In the genomic region with DNA sequence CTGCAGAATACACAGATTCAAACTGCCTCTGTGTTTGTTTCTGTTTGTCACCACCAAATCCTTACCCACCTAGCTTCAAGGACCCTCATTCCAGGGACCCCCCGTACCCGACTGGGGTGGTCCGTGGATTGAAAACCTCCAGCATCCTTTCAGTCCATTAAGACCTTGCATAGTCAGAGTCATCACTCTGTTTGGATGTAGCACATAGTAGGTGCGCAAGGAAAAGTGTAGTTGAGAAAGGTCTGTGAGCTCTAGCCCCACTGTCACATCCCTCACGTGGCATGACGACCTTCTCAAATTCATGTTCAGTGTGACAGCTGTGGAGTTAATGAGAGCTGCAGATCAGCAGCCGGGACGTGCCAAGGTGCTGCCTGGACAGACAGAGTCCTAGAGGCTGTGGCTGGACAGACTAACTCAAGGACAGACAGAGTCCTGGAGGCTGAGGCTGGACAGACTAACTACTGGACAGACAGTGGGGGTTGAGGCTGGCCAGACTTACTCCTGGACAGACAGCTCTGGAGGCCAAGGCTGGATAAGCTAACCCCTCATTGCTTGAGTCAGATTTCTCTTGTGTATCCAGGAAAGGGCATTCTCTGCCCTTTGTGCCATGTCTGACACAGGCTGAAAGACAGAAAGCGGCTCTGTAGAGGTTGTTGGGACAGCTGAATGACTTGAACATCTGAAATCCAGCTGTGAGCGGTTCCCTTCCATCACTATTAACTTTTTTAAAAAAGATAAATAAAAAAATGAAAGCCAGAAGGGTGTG, we compare ENCODE assay signal across 29 mouse cellular contexts. TPM values are rescaled to one million over a fixed set of nuclear protein-coding genes. Genes with fewer than 3 reads are reported as not detected.
DNase-seq lines count a peak whose midpoint lies in the region; ATAC-seq lines count a peak whose summit lies in the region.
"Had no signal": no experiment of that assay in that cellular context is flagged by ENCODE, and none has a peak within 500 bp of the region (broad histone marks: within the 10 kb centered on the region; RNA-seq: fewer than 3 reads in every experiment).

No protein-coding gene starts in this region.

- no peaks in the 10 kb centered on the region for H3K9me3 ChIP-seq in kidney, embryonic 14.5 days (ENCODE audit: control insufficient read depth, low read length)
- H3K9me3 ChIP-seq in kidney, embryonic 15.5 days (replicated peaks) = no peaks in the 10 kb centered on the region
- no peaks in the 10 kb centered on the region for H3K9me3 ChIP-seq in liver, embryonic 15.5 days (replicated peaks)
- H3K9me3 ChIP-seq in hindbrain, embryonic 11.5 days (ENCODE audit: control insufficient read depth, low read length) = no peaks in the 10 kb centered on the region
- H3K9me3 ChIP-seq: embryonic facial prominence, embryonic 10.5 days; heart, embryonic 15.5 days; hindbrain, embryonic 10.5 days; limb, embryonic 10.5 days; neural tube, embryonic 15.5 days had no signal

- no peaks in the 10 kb centered on the region for H3K36me3 ChIP-seq in kidney, embryonic 14.5 days (ENCODE audit: control insufficient read depth, insufficient read depth, low read length)
- no peaks in the 10 kb centered on the region for H3K36me3 ChIP-seq in kidney, embryonic 15.5 days
- no peaks in the 10 kb centered on the region for H3K36me3 ChIP-seq in liver, embryonic 15.5 days (replicated peaks)
- H3K36me3 ChIP-seq in hindbrain, embryonic 11.5 days (ENCODE audit: control insufficient read depth, insufficient read depth, low read length) = no peaks in the 10 kb centered on the region
- H3K36me3 ChIP-seq: embryonic facial prominence, embryonic 10.5 days; heart, embryonic 15.5 days; hindbrain, embryonic 10.5 days; limb, embryonic 10.5 days; neural tube, embryonic 15.5 days had no signal

- H3K27ac ChIP-seq in kidney, embryonic 14.5 days (ENCODE audit: low read depth, low read length) = no peak overlapping the region
- H3K27ac ChIP-seq in kidney, embryonic 15.5 days = no peak overlapping the region
- peak overlapping the region; percentile 51 for H3K27ac ChIP-seq in liver, embryonic 15.5 days (replicated peaks)
- no peak overlapping the region for H3K27ac ChIP-seq in hindbrain, embryonic 11.5 days (ENCODE audit: low read depth, low read length)
- H3K27ac ChIP-seq: embryonic facial prominence, embryonic 10.5 days; heart, embryonic 15.5 days; hindbrain, embryonic 10.5 days; hindbrain, postnatal 0 days; left cerebral cortex, adult 2 months; limb, embryonic 10.5 days; liver, embryonic 14.5 days; neural tube, embryonic 15.5 days; stomach, postnatal 0 days had no signal

- peaks cover 8% of the 10 kb centered on the region for H3K27me3 ChIP-seq in kidney, embryonic 14.5 days (ENCODE audit: control insufficient read depth, insufficient read depth, low read length)
- peaks cover 33% of the 10 kb centered on the region for H3K27me3 ChIP-seq in kidney, embryonic 15.5 days
- H3K27me3 ChIP-seq in liver, embryonic 15.5 days = no peaks in the 10 kb centered on the region
- H3K27me3 ChIP-seq in hindbrain, embryonic 11.5 days (ENCODE audit: control insufficient read depth, insufficient read depth, low read length) = peaks cover 22% of the 10 kb centered on the region

- H3K4me2 ChIP-seq in kidney, embryonic 14.5 days (replicated peaks; ENCODE audit: low read depth, low read length) = no peak overlapping the region
- no peak overlapping the region for H3K4me2 ChIP-seq in kidney, embryonic 15.5 days
- no peak overlapping the region for H3K4me2 ChIP-seq in liver, embryonic 15.5 days
- no peak overlapping the region for H3K4me2 ChIP-seq in hindbrain, embryonic 11.5 days (replicated peaks; ENCODE audit: low read depth, low read length)
- H3K4me2 ChIP-seq: heart, embryonic 15.5 days; midbrain, embryonic 11.5 days; neural tube, embryonic 15.5 days had no signal

- no peak overlapping the region for H3K9ac ChIP-seq in kidney, embryonic 14.5 days (ENCODE audit: low read depth, low read length)
- no peak overlapping the region for H3K9ac ChIP-seq in kidney, embryonic 15.5 days
- H3K9ac ChIP-seq in liver, embryonic 15.5 days = no peak overlapping the region
- H3K9ac ChIP-seq in hindbrain, embryonic 11.5 days (ENCODE audit: low read depth, low read length) = no peak overlapping the region
- H3K9ac ChIP-seq: heart, embryonic 15.5 days; liver, embryonic 14.5 days; neural tube, embryonic 15.5 days had no signal

- H3K4me3 ChIP-seq in kidney, embryonic 14.5 days (ENCODE audit: low read length) = no peak overlapping the region
- H3K4me3 ChIP-seq in kidney, embryonic 15.5 days (replicated peaks) = no peak overlapping the region
- no peak overlapping the region for H3K4me3 ChIP-seq in liver, embryonic 15.5 days (replicated peaks)
- no peak overlapping the region for H3K4me3 ChIP-seq in hindbrain, embryonic 11.5 days (ENCODE audit: low read depth, low read length)
- H3K4me3 ChIP-seq: embryonic facial prominence, embryonic 10.5 days; heart, embryonic 15.5 days; hindbrain, embryonic 10.5 days; left cerebral cortex, adult 2 months; limb, embryonic 10.5 days; neural tube, embryonic 15.5 days had no signal

- peak; percentile 80 for DNase-seq in adrenal gland, adult 2 months
- peak; percentile 34 for DNase-seq in adrenal gland, postnatal 25 days
- DNase-seq in spleen, postnatal 10 days (ENCODE audit: low spot score in 2 of 2) = no peak
- DNase-seq in hindbrain, embryonic 11.5 days (ENCODE audit: low spot score) = no peak
- DNase-seq in urinary bladder, adult 2 months (ENCODE audit: low spot score) = no peak
- DNase-seq: B cell, adult 2 months; cerebellum, postnatal 10 days; gastrocnemius, postnatal 25 days; layer of hippocampus, adult 9-11 months had no signal

- peaks cover under 1% of the 10 kb centered on the region; the same call in 1 of the 2 replicates for H3K4me1 ChIP-seq in kidney, embryonic 14.5 days (ENCODE audit: control insufficient read depth, insufficient read depth, low read length)
- H3K4me1 ChIP-seq in kidney, embryonic 15.5 days = peaks cover 13% of the 10 kb centered on the region
- peaks cover 79% of the 10 kb centered on the region for H3K4me1 ChIP-seq in liver, embryonic 15.5 days (replicated peaks)
- no peaks in the 10 kb centered on the region for H3K4me1 ChIP-seq in hindbrain, embryonic 11.5 days (replicated peaks; ENCODE audit: control insufficient read depth, insufficient read depth, low read length)

- 70% methylated on average over 10 of the region's 10 CpGs for WGBS in kidney, embryonic 14.5 days
- WGBS in kidney, embryonic 15.5 days = 70% methylated on average over 10 of the region's 10 CpGs
- WGBS in liver, embryonic 15.5 days (ENCODE audit: insufficient replicate concordance) = 75% methylated on average over 10 of the region's 10 CpGs
- 79% methylated on average over 10 of the region's 10 CpGs for WGBS in hindbrain, embryonic 11.5 days

- 0 out of 2 replicates have a peak, but pooled peaks have one; percentile 15 for ATAC-seq in kidney, embryonic 14.5 days (ENCODE audit: low FRiP score, low TSS enrichment)
- no peak for ATAC-seq in kidney, embryonic 15.5 days (replicated peaks; ENCODE audit: low FRiP score)
- no peak for ATAC-seq in liver, embryonic 15.5 days (ENCODE audit: insufficient read depth)
- no peak for ATAC-seq in hindbrain, embryonic 11.5 days (ENCODE audit: low FRiP score)
- ATAC-seq: activated CD4-positive, CD25-positive, alpha-beta regulatory T cell, adult 4 months; forebrain, embryonic 16.5 days; hindbrain, postnatal 0 days; intestine, embryonic 16.5 days had no signal

RNA-seq across cellular contexts. Expression of gene Ifnar2, which starts 15.6 kb away (rescaled TPM):
- polyA plus RNA-seq in kidney, embryonic 14.5 days (2014; fragmentation: Nextera tagmentation; extraction: Ambion mirVana) = 43.7 and 47.2 TPM in 2 replicates
- 50.5 and 51.8 TPM in 2 replicates for polyA plus RNA-seq in kidney, embryonic 15.5 days (2015; fragmentation: Nextera tagmentation; extraction: Ambion mirVana)
- total RNA-seq in adrenal gland, adult 2 months (2021) = 100 to 1,000 TPM; 112 to 134 TPM
- polyA plus RNA-seq in adrenal gland, adult 2 months (2012; rRNA removed) = 225 and 282 TPM in 2 replicates
- total RNA-seq in adrenal gland, postnatal 25 days (2021) = 101 and 110 TPM in 2 replicates
- 86.9 and 90.8 TPM in 2 replicates for polyA plus RNA-seq in liver, embryonic 15.5 days (2015; fragmentation: Nextera tagmentation; extraction: Ambion mirVana)
- polyA plus RNA-seq in hindbrain, embryonic 11.5 days (2014; fragmentation: Nextera tagmentation; extraction: Ambion mirVana) = 33.4 and 35.4 TPM in 2 replicates
- polyA plus RNA-seq in urinary bladder, adult 2 months (2012; rRNA removed) = 57.9 and 68.6 TPM in 2 replicates

RNA-seq across cellular contexts. Expression of gene Gm21970, which starts 34.6 kb away (rescaled TPM):
- polyA plus RNA-seq in kidney, embryonic 14.5 days (2014; fragmentation: Nextera tagmentation; extraction: Ambion mirVana) = not detected in 2 replicates
- polyA plus RNA-seq in kidney, embryonic 15.5 days (2015; fragmentation: Nextera tagmentation; extraction: Ambion mirVana) = not detected in 2 replicates
- total RNA-seq in adrenal gland, adult 2 months (2021) = under 1 TPM in 1 of 2 experiments, not detected in 1; 0.69 TPM
- polyA plus RNA-seq in adrenal gland, adult 2 months (2012; rRNA removed) = not detected in 2 replicates
- total RNA-seq in adrenal gland, postnatal 25 days (2021) = not detected in 2 replicates
- polyA plus RNA-seq in liver, embryonic 15.5 days (2015; fragmentation: Nextera tagmentation; extraction: Ambion mirVana) = 0.31 TPM in 1 of 2 replicates, not detected in the other
- polyA plus RNA-seq in hindbrain, embryonic 11.5 days (2014; fragmentation: Nextera tagmentation; extraction: Ambion mirVana) = not detected in 2 replicates
- polyA plus RNA-seq in urinary bladder, adult 2 months (2012; rRNA removed) = 0.26 TPM in 1 of 2 replicates, not detected in the other
- total RNA-seq: gastrocnemius, postnatal 25 days; hindbrain, postnatal 0 days; left cerebral cortex, adult 2 months; megakaryocyte progenitor cell, adult 5-6 weeks had no signal
- polyA plus RNA-seq: cortical plate, adult 2 months; embryonic facial prominence, embryonic 10.5 days; forebrain, embryonic 16.5 days; heart, embryonic 15.5 days; hindbrain, embryonic 10.5 days; hindbrain, postnatal 0 days; intestine, embryonic 16.5 days; kidney, embryonic 16.5 days; large intestine, adult 2 months; limb, embryonic 10.5 days; midbrain, embryonic 11.5 days; neural tube, embryonic 15.5 days; stomach, postnatal 0 days had no signal

RNA-seq across cellular contexts. Expression of gene Il10rb, which starts 49.0 kb away (rescaled TPM):
- 17.4 and 21.3 TPM in 2 replicates for polyA plus RNA-seq in kidney, embryonic 14.5 days (2014; fragmentation: Nextera tagmentation; extraction: Ambion mirVana)
- polyA plus RNA-seq in kidney, embryonic 15.5 days (2015; fragmentation: Nextera tagmentation; extraction: Ambion mirVana) = 29.9 and 31.0 TPM in 2 replicates
- 100 to 1,000 TPM; 255 to 258 TPM for total RNA-seq in adrenal gland, adult 2 months (2021)
- 97.1 and 107 TPM in 2 replicates for polyA plus RNA-seq in adrenal gland, adult 2 months (2012; rRNA removed)
- total RNA-seq in adrenal gland, postnatal 25 days (2021) = 281 and 313 TPM in 2 replicates
- polyA plus RNA-seq in liver, embryonic 15.5 days (2015; fragmentation: Nextera tagmentation; extraction: Ambion mirVana) = 29.9 and 34.7 TPM in 2 replicates
- polyA plus RNA-seq in hindbrain, embryonic 11.5 days (2014; fragmentation: Nextera tagmentation; extraction: Ambion mirVana) = 8.6 and 9.0 TPM in 2 replicates
- 52.4 and 54.7 TPM in 2 replicates for polyA plus RNA-seq in urinary bladder, adult 2 months (2012; rRNA removed)

Comparison
In these comparisons a context has a peak if more than half of its experiments do, and no peak if none do; other contexts are left out.
1. DNase-seq: peak in adrenal gland, adult 2 months (single experiment) and adrenal gland, postnatal 25 days (single experiment); none in spleen, postnatal 10 days (0 of 2), hindbrain, embryonic 11.5 days (single experiment) and urinary bladder, adult 2 months (single experiment).